Mouse (Mus musculus) heart, adult 2 months (tissue): ENCODE data around the gene Cep350.

Source experiments
- CTCF ChIP-seq: fragments of 200-600 bp; IDR thresholded peaks from 2 replicates; pipeline ENCODE4 v1.8.1; 2022; ENCODE audit warnings: antibody characterized with exemption, mild to moderate bottlenecking, moderate library complexity
- EP300 ChIP-seq: fragments of 200-500 bp; IDR thresholded peaks from 2 replicates; pipeline ENCODE4 v1.6.1; 2011; ENCODE audit warnings: low read depth, low read length, control low read depth; ENCODE audit not compliant: insufficient read depth
- POLR2A ChIP-seq: fragments of 200-500 bp; IDR thresholded peaks from 2 replicates; pipeline ENCODE4 v1.6.1; 2011; ENCODE audit warnings: mild to moderate bottlenecking, low read depth, low read length, control low read depth; ENCODE audit not compliant: insufficient read depth

DNA sequence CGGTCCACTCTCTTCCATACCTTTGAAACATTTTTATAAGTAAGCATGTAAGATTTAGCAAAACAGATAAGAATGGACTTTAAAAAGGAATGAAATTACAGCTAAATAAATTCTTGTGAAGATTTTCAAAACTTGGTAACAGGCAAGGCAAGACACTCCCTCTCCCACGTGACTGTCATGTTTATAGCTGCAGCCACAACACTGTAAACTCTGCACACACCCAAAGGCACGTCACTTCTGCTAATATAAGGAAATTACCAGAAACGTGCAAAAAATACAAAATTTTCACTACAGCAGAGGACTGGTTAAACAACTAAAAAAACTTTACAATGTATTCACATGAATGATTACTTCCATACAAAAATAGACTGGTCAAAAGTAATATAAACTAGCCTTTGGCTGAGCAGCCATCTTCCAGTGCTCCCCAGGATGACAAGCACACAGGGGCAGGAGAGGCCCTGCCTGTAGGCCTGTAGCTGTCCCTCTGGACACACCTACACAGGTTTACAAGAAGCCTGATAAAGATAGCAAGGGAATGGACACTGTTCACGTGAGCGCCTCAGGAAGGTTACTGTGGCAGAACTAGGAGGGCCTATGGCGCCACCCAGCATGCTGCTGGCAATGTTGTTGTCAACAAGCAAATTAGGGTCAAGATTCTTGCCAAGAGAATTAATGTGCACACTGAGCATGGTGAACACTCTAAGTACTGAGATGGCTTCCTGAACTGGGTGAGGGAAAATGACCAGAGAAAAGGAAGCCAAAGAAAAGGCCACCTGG, 117.9 kb downstream of the Cep350 start:
- TF ChIP-seq CTCF (no peak), POLR2A (no peak), EP300 (no peak)
